Mouse (Mus musculus): Measurements from ENCODE around the gene Pfkfb2.

- TF ChIP-seq CTCF (IDR thresholded peaks at IDR 0.05; ENCODE audit: low read depth) (no peak), EP300 (optimal IDR thresholded peaks at IDR 0.05) (no peak)
Measured at GRCm38 (mm10) chr1:130728708-130729107, 345 bp downstream of the Pfkfb2 start.

Data from stomach, postnatal 0 days (tissue).